Mouse (Mus musculus): ENCODE results near the gene Lmod2. TPM values are rescaled to one million over a fixed set of nuclear protein-coding genes. Genes with fewer than 3 reads are reported as not detected.

The Lmod2 gene
- polyA plus RNA-seq, 1 experiment, result 33.6 TPM

DNA sequence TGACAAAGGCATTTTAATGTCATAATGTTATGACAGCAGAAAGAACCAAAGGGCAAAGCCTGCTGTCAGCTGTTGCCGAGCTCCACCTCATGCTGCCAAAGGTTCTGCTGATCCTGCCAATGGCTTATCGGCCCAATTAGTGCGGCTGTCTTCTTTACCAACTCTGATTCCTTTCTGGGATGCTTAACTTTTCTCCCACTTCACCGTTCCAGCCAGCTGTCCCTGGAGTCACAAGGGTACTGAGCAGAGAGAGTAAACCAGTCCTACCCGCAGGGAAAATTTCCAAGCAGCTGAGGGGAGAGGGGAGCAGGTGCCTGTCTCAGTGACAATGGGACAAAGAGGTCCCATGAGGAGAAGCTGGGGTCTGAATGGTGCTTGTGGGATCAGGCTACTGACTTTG lies 2.1 kb downstream of the Lmod2 start:
- H3K79me2 ChIP-seq (ENCODE audit: control insufficient read depth, insufficient read depth), result peaks cover 4% of the 10 kb centered on the region
- no peaks in the 10 kb centered on the region for H3K36me3 ChIP-seq (ENCODE audit: control insufficient read depth, insufficient read depth)
- no peaks in the 10 kb centered on the region for H3K27me3 ChIP-seq (ENCODE audit: control insufficient read depth, insufficient read depth, insufficient read length)
- TF ChIP-seq MYOD1 (IDR thresholded peaks at IDR 0.05; ENCODE audit: control insufficient read depth in 1 of 3, insufficient read length in 2 of 3, low read depth in 2 of 3) (peak; percentile 59 to 77 (median 70)), SRF (IDR thresholded peaks at IDR 0.05; ENCODE audit: control insufficient read depth, insufficient read length, low read depth) (no peak), MYOG (IDR thresholded peaks at IDR 0.05; ENCODE audit: control insufficient read depth in 1 of 3, insufficient read depth in 1 of 3, insufficient read length in 2 of 3, low read depth in 2 of 3) (peak; percentile 38 to 98 (median 87)), REST (IDR thresholded peaks at IDR 0.05; ENCODE audit: insufficient read depth, insufficient read length) (no peak), CEBPB (IDR thresholded peaks at IDR 0.05; ENCODE audit: insufficient read depth, poor library complexity, severe bottlenecking) (no peak), POLR2A (IDR thresholded peaks at IDR 0.05; ENCODE audit: insufficient read length, low read depth) (no peak), USF1 (IDR thresholded peaks at IDR 0.05; ENCODE audit: low read depth) (no peak), MAX (IDR thresholded peaks at IDR 0.05; ENCODE audit: low read depth) (no peak), TCF12 (IDR thresholded peaks at IDR 0.05; ENCODE audit: insufficient read depth, poor library complexity, severe bottlenecking) (peak; percentile 82), TCF3 (IDR thresholded peaks at IDR 0.05; ENCODE audit: insufficient read length, low read depth) (no peak), E2F4 (IDR thresholded peaks at IDR 0.05; ENCODE audit: insufficient read depth) (no peak), POLR2AphosphoS2 (IDR thresholded peaks at IDR 0.05; ENCODE audit: insufficient read length, low read depth) (no peak)
- H3K4me3 ChIP-seq, result peak overlapping the region; percentile 37
- no peak overlapping the region for H3ac ChIP-seq (ENCODE audit: control insufficient read depth, insufficient read length)
- peak overlapping the region; percentile 63 for H3K4me2 ChIP-seq (ENCODE audit: low read depth)

DNA sequence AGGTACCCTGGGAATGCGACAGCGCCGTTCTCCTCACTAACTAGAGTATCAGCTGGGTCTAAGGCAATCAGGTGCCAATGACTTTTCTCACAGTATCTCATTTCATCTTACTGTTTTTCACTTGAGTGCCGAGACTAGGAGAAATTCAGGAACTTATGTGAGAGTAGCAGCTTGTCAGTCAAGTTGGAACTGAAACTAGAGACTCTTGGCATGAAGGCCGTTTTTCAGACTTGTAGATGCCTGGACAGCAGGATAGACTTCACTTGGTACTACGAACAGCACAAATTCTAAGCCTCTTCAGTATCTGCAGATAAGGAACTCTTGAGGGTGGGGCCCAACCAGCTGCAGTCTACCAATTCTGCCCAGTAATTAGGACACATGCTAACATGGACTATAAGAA lies 2.6 kb downstream of the Lmod2 start:
- H3K79me2 ChIP-seq (ENCODE audit: control insufficient read depth, insufficient read depth), result peaks cover 4% of the 10 kb centered on the region
- no peaks in the 10 kb centered on the region for H3K27me3 ChIP-seq (ENCODE audit: control insufficient read depth, insufficient read depth, insufficient read length)
- no peak overlapping the region for H3ac ChIP-seq (ENCODE audit: control insufficient read depth, insufficient read length)
- peak overlapping the region; percentile 37 for H3K4me3 ChIP-seq
- TF ChIP-seq E2F4 (IDR thresholded peaks at IDR 0.05; ENCODE audit: insufficient read depth) (no peak), TCF3 (IDR thresholded peaks at IDR 0.05; ENCODE audit: insufficient read length, low read depth) (no peak), POLR2A (IDR thresholded peaks at IDR 0.05; ENCODE audit: insufficient read length, low read depth) (no peak), USF1 (IDR thresholded peaks at IDR 0.05; ENCODE audit: low read depth) (no peak), POLR2AphosphoS2 (IDR thresholded peaks at IDR 0.05; ENCODE audit: insufficient read length, low read depth) (no peak), REST (IDR thresholded peaks at IDR 0.05; ENCODE audit: insufficient read depth, insufficient read length) (no peak), SRF (IDR thresholded peaks at IDR 0.05; ENCODE audit: control insufficient read depth, insufficient read length, low read depth) (no peak), CEBPB (IDR thresholded peaks at IDR 0.05; ENCODE audit: insufficient read depth, poor library complexity, severe bottlenecking) (no peak), TCF12 (IDR thresholded peaks at IDR 0.05; ENCODE audit: insufficient read depth, poor library complexity, severe bottlenecking) (no peak), MYOD1 (IDR thresholded peaks at IDR 0.05; ENCODE audit: control insufficient read depth in 1 of 3, insufficient read length in 2 of 3, low read depth in 2 of 3) (no peak)
- peak overlapping the region; percentile 63 for H3K4me2 ChIP-seq (ENCODE audit: low read depth)
- no peaks in the 10 kb centered on the region for H3K36me3 ChIP-seq (ENCODE audit: control insufficient read depth, insufficient read depth)

DNA sequence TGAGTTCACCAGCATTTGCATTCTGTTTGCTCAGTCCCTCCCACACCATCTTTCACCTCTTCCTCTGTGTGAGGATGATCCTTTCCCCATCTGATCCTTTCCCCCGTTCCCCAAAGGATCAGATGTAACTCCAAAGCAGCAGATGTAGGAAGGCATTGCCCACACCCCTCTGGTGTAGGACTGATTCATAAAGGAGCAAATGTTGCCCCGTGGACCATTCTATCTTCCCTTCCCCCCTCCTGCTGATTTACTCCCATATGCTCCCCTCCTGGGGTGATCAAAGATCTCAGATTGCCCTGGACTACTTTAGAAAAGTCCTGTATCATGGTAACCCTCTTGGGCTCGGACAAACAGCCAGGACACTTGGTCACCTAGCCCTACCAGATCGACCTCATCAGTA lies 3.2 kb downstream of the Lmod2 start:
- no peaks in the 10 kb centered on the region for H3K27me3 ChIP-seq (ENCODE audit: control insufficient read depth, insufficient read depth, insufficient read length)
- H3ac ChIP-seq (ENCODE audit: control insufficient read depth, insufficient read length), result no peak overlapping the region
- TF ChIP-seq MAX (IDR thresholded peaks at IDR 0.05; ENCODE audit: low read depth), result no peak
- TF ChIP-seq MYOG (IDR thresholded peaks at IDR 0.05; ENCODE audit: control insufficient read depth in 1 of 3, insufficient read depth in 1 of 3, insufficient read length in 2 of 3, low read depth in 2 of 3), result no peak
- TF ChIP-seq SRF (IDR thresholded peaks at IDR 0.05; ENCODE audit: control insufficient read depth, insufficient read length, low read depth), result no peak
- TF ChIP-seq TCF12 (IDR thresholded peaks at IDR 0.05; ENCODE audit: insufficient read depth, poor library complexity, severe bottlenecking), result no peak
- TF ChIP-seq POLR2AphosphoS2 (IDR thresholded peaks at IDR 0.05; ENCODE audit: insufficient read length, low read depth), result no peak
- TF ChIP-seq CEBPB (IDR thresholded peaks at IDR 0.05; ENCODE audit: insufficient read depth, poor library complexity, severe bottlenecking), result no peak
- TF ChIP-seq TCF3 (IDR thresholded peaks at IDR 0.05; ENCODE audit: insufficient read length, low read depth), result no peak
- H3K79me2 ChIP-seq (ENCODE audit: control insufficient read depth, insufficient read depth), result peaks cover 4% of the 10 kb centered on the region
- H3K4me3 ChIP-seq, result peak overlapping the region; percentile 37
- peak overlapping the region; percentile 63 for H3K4me2 ChIP-seq (ENCODE audit: low read depth)
- peaks cover under 1% of the 10 kb centered on the region for H3K36me3 ChIP-seq (ENCODE audit: control insufficient read depth, insufficient read depth)

DNA sequence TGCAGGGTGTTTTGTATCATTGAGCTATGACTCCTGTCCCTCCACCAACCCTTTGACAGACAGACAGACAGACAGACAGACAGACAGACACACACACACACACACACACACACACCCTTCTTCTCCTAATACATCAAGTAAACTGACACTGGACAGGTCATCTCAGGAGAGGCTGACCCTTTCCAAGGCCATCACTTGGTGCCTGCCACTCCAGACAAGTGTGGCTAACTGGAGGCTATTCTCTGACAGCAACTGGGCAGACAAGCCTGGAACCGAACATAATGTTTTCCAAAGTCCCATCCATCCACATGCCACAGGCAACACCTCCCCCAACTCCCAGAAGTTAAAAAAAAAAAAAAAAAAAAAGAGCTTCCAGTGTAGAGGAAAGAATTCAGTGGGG lies 4.1 kb downstream of the Lmod2 start:
- peak overlapping the region; percentile 63 for H3K4me2 ChIP-seq (ENCODE audit: low read depth)
- H3K79me2 ChIP-seq (ENCODE audit: control insufficient read depth, insufficient read depth), result peaks cover 4% of the 10 kb centered on the region
- peaks cover 7% of the 10 kb centered on the region for H3K36me3 ChIP-seq (ENCODE audit: control insufficient read depth, insufficient read depth)
- H3ac ChIP-seq (ENCODE audit: control insufficient read depth, insufficient read length), result no peak overlapping the region
- TF ChIP-seq E2F4 (IDR thresholded peaks at IDR 0.05; ENCODE audit: insufficient read depth), result no peak
- no peak for TF ChIP-seq SRF (IDR thresholded peaks at IDR 0.05; ENCODE audit: control insufficient read depth, insufficient read length, low read depth)
- no peak for TF ChIP-seq POLR2AphosphoS2 (IDR thresholded peaks at IDR 0.05; ENCODE audit: insufficient read length, low read depth)
- no peak for TF ChIP-seq REST (IDR thresholded peaks at IDR 0.05; ENCODE audit: insufficient read depth, insufficient read length)
- no peak for TF ChIP-seq POLR2A (IDR thresholded peaks at IDR 0.05; ENCODE audit: insufficient read length, low read depth)
- no peak for TF ChIP-seq MAX (IDR thresholded peaks at IDR 0.05; ENCODE audit: low read depth)
- no peak for TF ChIP-seq USF1 (IDR thresholded peaks at IDR 0.05; ENCODE audit: low read depth)
- TF ChIP-seq MYOG (IDR thresholded peaks at IDR 0.05; ENCODE audit: control insufficient read depth in 1 of 3, insufficient read depth in 1 of 3, insufficient read length in 2 of 3, low read depth in 2 of 3), result no peak
- no peak for TF ChIP-seq MYOD1 (IDR thresholded peaks at IDR 0.05; ENCODE audit: control insufficient read depth in 1 of 3, insufficient read length in 2 of 3, low read depth in 2 of 3)
- no peak for TF ChIP-seq TCF3 (IDR thresholded peaks at IDR 0.05; ENCODE audit: insufficient read length, low read depth)
- TF ChIP-seq CEBPB (IDR thresholded peaks at IDR 0.05; ENCODE audit: insufficient read depth, poor library complexity, severe bottlenecking), result no peak
- TF ChIP-seq TCF12 (IDR thresholded peaks at IDR 0.05; ENCODE audit: insufficient read depth, poor library complexity, severe bottlenecking), result no peak
- no peaks in the 10 kb centered on the region for H3K27me3 ChIP-seq (ENCODE audit: control insufficient read depth, insufficient read depth, insufficient read length)
- H3K4me3 ChIP-seq, result no peak overlapping the region
